Mouse (Mus musculus) G1E (cell line): ENCODE results near the gene Slc38a3.

Experiments used
- CTCF ChIP-seq: IDR thresholded peaks from 2 replicates; pipeline ENCODE4 v1.5.1; 2012; ENCODE audit warnings: low read depth, low read length, inconsistent platforms, mixed read lengths
- TAL1 ChIP-seq: conservative IDR thresholded peaks from 2 replicates; pipeline ENCODE4 v1.6.1; 2012; ENCODE audit warnings: low read depth, low read length, inconsistent platforms, mixed read lengths

DNA sequence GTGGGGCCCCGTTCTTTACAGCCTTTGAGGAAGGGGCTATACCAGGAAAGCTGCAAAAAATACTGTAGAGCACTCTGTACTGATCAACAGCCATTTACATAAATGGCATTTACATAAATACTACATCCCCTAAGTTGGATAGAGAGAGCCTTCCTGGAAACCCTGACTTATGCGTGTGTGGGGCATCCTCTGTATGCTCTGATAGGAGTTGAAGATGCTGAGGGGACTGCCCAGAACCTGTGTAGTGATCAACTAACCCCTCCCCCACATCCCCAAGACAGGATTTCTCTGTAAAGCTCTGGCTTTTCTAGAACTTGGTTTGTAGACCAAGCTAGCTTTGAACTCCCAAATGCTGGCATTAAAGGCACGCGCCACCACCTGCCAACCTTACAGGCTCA lies 59.9 kb downstream of the Slc38a3 start:
- TF ChIP-seq CTCF (no peak), TAL1 (no peak)
